Mouse (Mus musculus) liver, embryonic 14.5 days (tissue): ENCODE data around the gene Ocrl. TPM values are rescaled to one million over a fixed set of nuclear protein-coding genes. Genes with fewer than 3 reads are reported as not detected.

Experiments used
- ATAC-seq: fragments of 200-750 bp; cut with Nextera tagmentation; 2 replicates; pipeline ENCODE4 v1.8.0; 2017; ENCODE audit warnings: moderate number of reproducible peaks, mild to moderate bottlenecking, moderate library complexity; ENCODE audit not compliant: insufficient read depth
- DNase-seq, 3 experiments: peaks; one replicate each; pipeline ENCODE4 v3.0.0-alpha.2; 2012 to 2013; ENCODE audit warnings: low read depth in 3 of 3, low spot score in 3 of 3
- H3K27ac ChIP-seq: fragments of 300-500 bp; sonication (generic); 2 replicates; pipeline ENCODE4 v1.5.1; 2014; ENCODE audit warnings: moderate library complexity, mild to moderate bottlenecking, control low read depth, inconsistent platforms
- H3K27me3 ChIP-seq: fragments of 300-500 bp; sonication (generic); 2 replicates; pipeline ENCODE4 v1.6.1; 2014; ENCODE audit warnings: mild to moderate bottlenecking, low read length, moderate library complexity; ENCODE audit not compliant: control insufficient read depth, insufficient read depth
- H3K36me3 ChIP-seq: fragments of 300-500 bp; sonication (generic); replicated peaks from 2 replicates; pipeline ENCODE4 v1.6.1; 2014; ENCODE audit warnings: low read depth; ENCODE audit not compliant: control insufficient read depth, insufficient read depth
- H3K4me1 ChIP-seq, 2 experiments: fragments of 200-500 bp in 1 of 2; fragments of 300-500 bp in 1 of 2; sonication (generic) in 1 of 2; replicated peaks; 2 replicates each; pipeline ENCODE4 v1.6.1; 2012 to 2014; ENCODE audit warnings: antibody characterized with exemption in 1 of 2, inconsistent platforms in 1 of 2, low read length in 1 of 2; ENCODE audit not compliant: control insufficient read depth in 2 of 2, insufficient read depth in 2 of 2
- H3K4me2 ChIP-seq: fragments of 300-500 bp; sonication (generic); 2 replicates; pipeline ENCODE4 v1.6.1; 2014; ENCODE audit warnings: low read depth, mild to moderate bottlenecking, control low read depth, moderate library complexity
- H3K4me3 ChIP-seq, 2 experiments: fragments of 200-500 bp in 1 of 2; fragments of 300-500 bp in 1 of 2; sonication (generic) in 1 of 2; 2 replicates each; pipeline ENCODE4 v1.5.1; 2012 to 2014; ENCODE audit warnings: low read depth in 2 of 2, low read length in 2 of 2, mild to moderate bottlenecking in 2 of 2, control low read depth in 1 of 2, inconsistent platforms in 1 of 2, moderate library complexity in 1 of 2; ENCODE audit not compliant: insufficient read depth in 1 of 2
- H3K9ac ChIP-seq: fragments of 300-500 bp; sonication (generic); replicated peaks from 2 replicates; pipeline ENCODE4 v1.6.1; 2014; ENCODE audit warnings: mild to moderate bottlenecking, control low read depth, moderate library complexity
- H3K9me3 ChIP-seq: fragments of 300-500 bp; sonication (generic); 2 replicates; pipeline ENCODE4 v1.6.1; 2016; ENCODE audit warnings: low read length, mixed read lengths; ENCODE audit not compliant: control insufficient read depth
- CTCF ChIP-seq: IDR thresholded peaks from 2 replicates; pipeline ENCODE4 v1.5.1; 2016; ENCODE audit warnings: antibody characterized with exemption, low read depth, control low read depth
- EP300 ChIP-seq: IDR thresholded peaks from 2 replicates; pipeline ENCODE4 v1.6.1; 2016; ENCODE audit warnings: antibody characterized with exemption, low read depth
- WGBS: fragments of 180-500 bp; shearing (Covaris S2); extraction: QIAGEN DNeasy Blood & Tissue Kit; methylation state at CpG from one replicate; pipeline ENCODE4 v1.1.7; 2014; ENCODE audit not compliant: insufficient replicate concordance; 5-methylcytosine and 5-hydroxymethylcytosine counted together
- polyA plus RNA-seq, 2 experiments: library from polyadenylated mRNA; depleted of rRNA in 1 of 2; stranded (reverse) in 1 of 2; unstranded in 1 of 2; fragments of >200 nt; fragmentation: Nextera tagmentation in 1 of 2; extraction: Ambion mirVana in 1 of 2; gene quantifications; 2 replicates each; pipeline versions ENCODE4 v1.2.1 to v1.2.3; 2012 to 2014

Gene Ocrl
- polyA plus RNA-seq, 2 experiments = 2.9 to 4.8 TPM

DNA sequence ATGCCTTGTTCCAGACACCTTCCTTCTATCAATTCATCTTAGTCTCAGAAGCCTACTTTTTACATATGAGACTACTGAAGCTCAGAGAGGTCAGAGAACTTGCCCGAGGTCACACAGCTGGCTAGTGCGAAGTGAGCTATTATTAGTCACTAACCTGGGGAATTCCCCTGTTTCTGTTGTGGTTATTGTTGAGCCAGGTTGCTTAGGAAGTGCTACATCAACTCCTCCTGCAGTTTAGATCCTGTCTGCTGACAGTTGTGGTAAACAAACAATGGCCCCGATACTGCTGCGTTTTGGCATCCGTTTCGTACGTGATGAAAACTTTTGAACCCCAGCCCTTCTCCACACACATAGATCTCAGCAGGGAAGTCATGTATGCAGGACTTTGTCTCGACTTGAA lies 86.2 kb downstream of the Ocrl start:
- Histone ChIP-seq H3K9ac (no peak overlapping the region), H3K9me3 (no peaks in the 10 kb centered on the region), H3K4me3 (no peak overlapping the region), H3K4me2 (no peak overlapping the region), H3K27me3 (no peaks in the 10 kb centered on the region), H3K4me1 (no peaks in the 10 kb centered on the region), H3K27ac (no peak overlapping the region), H3K36me3 (no peaks in the 10 kb centered on the region)
- ATAC-seq = no peak
- WGBS = 46% methylated on average over 8 of the region's 8 CpGs
- TF ChIP-seq EP300 (no peak), CTCF (no peak)
- no peak for DNase-seq

DNA sequence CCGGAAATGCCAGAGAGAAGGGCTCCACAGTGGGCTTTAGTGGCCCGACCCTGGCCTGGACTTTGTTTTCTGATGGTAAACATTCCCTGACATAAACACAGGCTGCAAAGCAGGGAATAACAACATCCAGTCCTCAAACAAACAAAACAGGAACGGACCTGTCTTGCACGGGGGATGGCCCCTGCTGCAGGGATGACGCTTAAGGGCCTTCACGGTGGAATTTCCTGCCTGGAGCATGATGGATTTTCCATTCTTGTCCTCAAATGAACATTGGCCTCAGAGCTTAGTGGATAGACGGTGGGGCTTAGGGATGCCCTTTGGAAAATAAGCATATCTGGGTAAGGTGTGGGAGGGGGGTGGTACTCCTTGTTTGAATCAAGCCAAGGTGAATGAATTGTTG lies 89.0 kb downstream of the Ocrl start:
- TF ChIP-seq CTCF (no peak), EP300 (no peak)
- H3K27ac ChIP-seq = no peak overlapping the region
- no peak overlapping the region for H3K4me3 ChIP-seq
- WGBS = 40% methylated on average over 7 of the region's 7 CpGs
- no peaks in the 10 kb centered on the region for H3K36me3 ChIP-seq
- no peaks in the 10 kb centered on the region for H3K27me3 ChIP-seq
- no peak overlapping the region for H3K4me2 ChIP-seq
- no peak overlapping the region for H3K9ac ChIP-seq
- no peaks in the 10 kb centered on the region for H3K4me1 ChIP-seq
- H3K9me3 ChIP-seq = no peaks in the 10 kb centered on the region
- ATAC-seq = no peak
- no peak for DNase-seq

DNA sequence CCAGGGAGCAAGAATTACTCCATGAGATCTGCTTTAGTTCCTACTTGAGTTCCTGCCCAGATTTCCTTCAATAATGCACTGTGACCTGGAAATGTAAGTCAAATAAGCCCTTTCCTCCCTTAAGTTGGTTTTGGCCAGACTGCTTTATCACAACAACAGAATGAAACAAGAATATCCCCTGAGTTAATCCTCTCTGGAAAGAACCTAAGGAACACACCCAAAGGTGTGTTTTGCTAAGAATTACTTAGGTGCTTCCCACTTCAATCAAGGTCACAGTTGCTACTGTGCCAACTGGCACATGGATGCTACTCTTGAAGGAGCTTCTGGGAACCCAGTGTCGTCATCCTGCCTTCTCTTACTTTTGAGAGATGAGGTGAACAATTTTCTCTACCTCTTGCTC lies 92.6 kb downstream of the Ocrl start:
- WGBS = 55% methylated on average over 1 of the region's 1 CpGs
- Histone ChIP-seq H3K9me3 (no peaks in the 10 kb centered on the region), H3K4me1 (no peaks in the 10 kb centered on the region), H3K27me3 (no peaks in the 10 kb centered on the region), H3K36me3 (no peaks in the 10 kb centered on the region), H3K4me3 (no peak overlapping the region), H3K4me2 (no peak overlapping the region), H3K27ac (no peak overlapping the region), H3K9ac (no peak overlapping the region)
- ATAC-seq (no peak), DNase-seq (no peak)
- no peak for TF ChIP-seq CTCF
- TF ChIP-seq EP300 = no peak

DNA sequence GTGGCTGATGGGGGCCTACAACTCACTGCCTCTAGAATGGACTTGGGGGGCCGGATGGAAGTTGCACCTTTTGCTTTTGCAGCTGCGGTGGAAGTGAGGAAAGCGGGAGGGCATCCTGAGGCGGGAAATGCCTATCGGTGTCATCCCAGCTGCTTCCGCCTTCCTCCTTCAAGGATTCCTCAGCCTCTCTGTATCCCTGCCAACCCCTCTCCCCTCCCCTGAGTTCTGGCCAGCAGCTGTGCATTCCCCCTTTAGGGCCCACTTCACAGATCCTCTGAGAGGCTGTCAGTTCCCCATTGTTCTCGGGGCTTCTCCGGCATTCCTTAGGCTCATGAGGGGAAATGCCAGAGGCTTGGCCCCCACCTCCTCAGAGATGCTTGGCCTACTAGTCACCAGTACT lies 93.9 kb downstream of the Ocrl start:
- DNase-seq = no peak

DNA sequence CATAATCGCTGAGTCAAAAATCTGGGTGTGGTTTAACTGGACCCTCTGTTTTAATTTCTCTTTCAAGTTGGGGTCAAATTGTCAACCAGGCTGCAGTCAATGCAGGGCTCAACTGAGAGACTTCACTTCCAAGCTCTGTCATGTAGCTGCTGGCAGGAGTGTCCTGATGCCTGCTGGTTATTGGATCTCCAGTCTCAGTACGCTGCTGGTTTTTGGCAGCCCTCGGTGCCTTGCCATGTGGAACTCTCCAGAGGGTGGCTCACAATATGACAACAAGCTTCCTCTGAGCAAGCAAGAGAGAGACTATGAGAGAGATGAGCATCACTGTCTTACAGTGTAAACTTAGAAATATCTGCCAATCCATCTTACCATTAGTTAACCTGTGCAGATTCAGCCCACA lies 99.5 kb downstream of the Ocrl start:
- H3K4me3 ChIP-seq = no peak overlapping the region
- no peak overlapping the region for H3K9ac ChIP-seq
- ATAC-seq (no peak), DNase-seq (no peak)
- H3K9me3 ChIP-seq = no peaks in the 10 kb centered on the region
- 63% methylated on average over 3 of the region's 3 CpGs for WGBS
- H3K36me3 ChIP-seq = no peaks in the 10 kb centered on the region
- TF ChIP-seq CTCF (no peak), EP300 (no peak)
- no peaks in the 10 kb centered on the region for H3K27me3 ChIP-seq
- H3K4me2 ChIP-seq = no peak overlapping the region
- H3K4me1 ChIP-seq = no peaks in the 10 kb centered on the region
- H3K27ac ChIP-seq = no peak overlapping the region

More for the DNA sequence above, 93.9 kb downstream of the Ocrl start:
- H3K9ac ChIP-seq = no peak overlapping the region
- 60% methylated on average over 8 of the region's 8 CpGs for WGBS
- H3K4me3 ChIP-seq = no peak overlapping the region
- no peak for ATAC-seq
- no peak overlapping the region for H3K4me2 ChIP-seq
- H3K27ac ChIP-seq = no peak overlapping the region
- H3K36me3 ChIP-seq = no peaks in the 10 kb centered on the region
- H3K4me1 ChIP-seq = no peaks in the 10 kb centered on the region
- H3K27me3 ChIP-seq = no peaks in the 10 kb centered on the region
- H3K9me3 ChIP-seq = no peaks in the 10 kb centered on the region
- no peak for TF ChIP-seq EP300
- no peak for TF ChIP-seq CTCF

Other genes starting within 250 kb of the Ocrl start
- gene Smarca1, start 19.4 kb upstream of the Ocrl start, polyA plus RNA-seq (2012; rRNA removed) = 1.0 and 1.8 TPM in 2 replicates
- gene Smarca1, start 19.4 kb upstream of the Ocrl start, polyA plus RNA-seq (2014; fragmentation: Nextera tagmentation; extraction: Ambion mirVana) = 4.5 and 5.2 TPM in 2 replicates
- 0.08 and 0.09 TPM in 2 replicates for gene Apln, start 122.5 kb downstream of the Ocrl start, polyA plus RNA-seq (2012; rRNA removed)
- 0.04 TPM in 1 of 2 replicates, not detected in the other for gene Apln, start 122.5 kb downstream of the Ocrl start, polyA plus RNA-seq (2014; fragmentation: Nextera tagmentation; extraction: Ambion mirVana)
- 0.01 TPM in 1 of 2 replicates, not detected in the other for gene Xpnpep2, start 196.3 kb downstream of the Ocrl start, polyA plus RNA-seq (2012; rRNA removed)
- 0.23 TPM in 1 of 2 replicates, not detected in the other for gene Xpnpep2, start 196.3 kb downstream of the Ocrl start, polyA plus RNA-seq (2014; fragmentation: Nextera tagmentation; extraction: Ambion mirVana)
- gene Sash3, start 234.0 kb downstream of the Ocrl start, polyA plus RNA-seq (2012; rRNA removed) = 3.8 and 4.0 TPM in 2 replicates
- gene Sash3, start 234.0 kb downstream of the Ocrl start, polyA plus RNA-seq (2014; fragmentation: Nextera tagmentation; extraction: Ambion mirVana) = 6.9 TPM in 2 replicates